Mouse (Mus musculus) midbrain, postnatal 0 days (tissue): ENCODE data around the gene Tnrc6a. TPM values are rescaled to one million over a fixed set of nuclear protein-coding genes. Genes with fewer than 3 reads are reported as not detected.
A peak's percentile ranks its signal among the peaks of the same experiment; 100 is the strongest.
"Not testable (repeated sequence)": the region's sequence is repeated elsewhere in the genome, so short reads cannot be mapped to it uniquely, and the experiment has no call there.

Experiments
- ATAC-seq: fragments of 200-750 bp; cut with Nextera tagmentation; 2 replicates; pipeline ENCODE4 v1.8.0; 2017; ENCODE audit warnings: moderate number of reproducible peaks, mild to moderate bottlenecking, moderate TSS enrichment, moderate library complexity; ENCODE audit not compliant: low FRiP score
- DNase-seq: peaks from one replicate; pipeline ENCODE4 v3.0.0-alpha.2; 2015; ENCODE audit warnings: low spot score
- H3K27ac ChIP-seq: fragments of 300-500 bp; sonication (generic); 2 replicates; pipeline ENCODE4 v1.5.1; 2014; ENCODE audit warnings: low read depth, mild to moderate bottlenecking, low read length, mixed read lengths
- H3K27me3 ChIP-seq: fragments of 300-500 bp; sonication (generic); 2 replicates; pipeline ENCODE4 v1.6.1; 2014; ENCODE audit warnings: low read length, control low read depth, mixed read lengths; ENCODE audit not compliant: insufficient read depth
- H3K36me3 ChIP-seq: fragments of 300-500 bp; sonication (generic); 2 replicates; pipeline ENCODE4 v1.6.1; 2014; ENCODE audit warnings: low read length, control low read depth, mixed read lengths; ENCODE audit not compliant: insufficient read depth
- H3K4me1 ChIP-seq: fragments of 300-500 bp; sonication (generic); 2 replicates; pipeline ENCODE4 v1.6.1; 2014; ENCODE audit warnings: mild to moderate bottlenecking, control low read depth, antibody characterized with exemption, low read length, mixed read lengths; ENCODE audit not compliant: insufficient read depth
- H3K4me2 ChIP-seq: fragments of 300-500 bp; sonication (generic); 2 replicates; pipeline ENCODE4 v1.6.1; 2014; ENCODE audit warnings: low read depth, mild to moderate bottlenecking, low read length, mixed read lengths; ENCODE audit not compliant: poor library complexity, severe bottlenecking
- H3K4me3 ChIP-seq: fragments of 300-500 bp; sonication (generic); 2 replicates; pipeline ENCODE4 v1.5.1; 2014; ENCODE audit warnings: low read depth, mild to moderate bottlenecking, low read length, moderate library complexity
- H3K9ac ChIP-seq: fragments of 300-500 bp; sonication (generic); replicated peaks from 2 replicates; pipeline ENCODE4 v1.6.1; 2014; ENCODE audit warnings: mild to moderate bottlenecking, low read length, moderate library complexity, mixed read lengths; ENCODE audit not compliant: poor library complexity, severe bottlenecking
- H3K9me3 ChIP-seq: fragments of 300-500 bp; sonication (generic); 2 replicates; pipeline ENCODE4 v1.6.1; 2016; ENCODE audit warnings: low read length, control low read depth
- CTCF ChIP-seq: IDR thresholded peaks from 2 replicates; pipeline ENCODE4 v1.5.1; 2016; ENCODE audit warnings: antibody characterized with exemption, mild to moderate bottlenecking
- WGBS: fragments of 180-500 bp; shearing (Covaris S2); extraction: QIAGEN DNeasy Blood & Tissue Kit; methylation state at CpG from one replicate; pipeline ENCODE4 v1.1.7; 2014; 5-methylcytosine and 5-hydroxymethylcytosine counted together
- polyA plus RNA-seq: library from polyadenylated mRNA; unstranded; fragments of >200 nt; fragmentation: Nextera tagmentation; extraction: Ambion mirVana; gene quantifications from 2 replicates; pipeline ENCODE4 v1.2.1, GENCODE M21; 2015
- total RNA-seq: library from RNA; depleted of rRNA; stranded (reverse); fragments of >200 nt; gene quantifications from 2 replicates; pipeline ENCODE4 v1.2.3, GENCODE M21; 2014

Gene Tnrc6a
- total and polyA plus RNA-seq, 2 experiments from 2014 or later, result 53.2 to 73.9 TPM

- Histone ChIP-seq H3K4me1 (peaks cover 10% of the 10 kb centered on the region), H3K27me3 (no peaks in the 10 kb centered on the region), H3K36me3 (no peaks in the 10 kb centered on the region; the same call in 1 of the 2 replicates), H3K4me3 (no peak overlapping the region), H3K27ac (no peak overlapping the region), H3K4me2 (no peak overlapping the region), H3K9ac (no peak overlapping the region), H3K9me3 (no peaks in the 10 kb centered on the region)
- 88% methylated on average over 12 of the region's 12 CpGs for WGBS
- no peak for DNase-seq
- no peak for ATAC-seq
- no peak for TF ChIP-seq CTCF
Measured at GRCm38 (mm10) chr7:123096344-123097120, 27.2 kb upstream of the Tnrc6a start.

- ATAC-seq (peak; percentile 86), DNase-seq (peak; percentile 88)
- H3K9me3 ChIP-seq, result no peaks in the 10 kb centered on the region
- peaks cover 10% of the 10 kb centered on the region for H3K4me1 ChIP-seq
- no peak overlapping the region for H3K4me3 ChIP-seq
- H3K27me3 ChIP-seq, result no peaks in the 10 kb centered on the region
- peak overlapping the region; percentile 20 for H3K4me2 ChIP-seq
- peak overlapping the region; percentile 87 for H3K27ac ChIP-seq
- H3K9ac ChIP-seq, result no peak overlapping the region
- no peaks in the 10 kb centered on the region; the same call in 1 of the 2 replicates for H3K36me3 ChIP-seq
- no peak for TF ChIP-seq CTCF
- 14% methylated on average over 16 of the region's 16 CpGs for WGBS
Measured at GRCm38 (mm10) chr7:123097891-123098750, 25.6 kb upstream of the Tnrc6a start.

- H3K4me3 ChIP-seq, result no peak overlapping the region
- H3K9me3 ChIP-seq, result no peaks in the 10 kb centered on the region
- ATAC-seq (no peak), DNase-seq (no peak)
- 82% methylated on average over 3 of the region's 3 CpGs for WGBS
- no peaks in the 10 kb centered on the region for H3K27me3 ChIP-seq
- TF ChIP-seq CTCF, result no peak
- H3K4me2 ChIP-seq, result no peak overlapping the region
- H3K9ac ChIP-seq, result no peak overlapping the region
- no peak overlapping the region for H3K27ac ChIP-seq
- H3K36me3 ChIP-seq, result no peaks in the 10 kb centered on the region
- H3K4me1 ChIP-seq, result peaks cover 13% of the 10 kb centered on the region
Measured at GRCm38 (mm10) chr7:123101295-123101694, 22.4 kb upstream of the Tnrc6a start.

GRCm38 (mm10) chr7:123105381-123105780, 18.3 kb upstream of the Tnrc6a start:
- H3K9ac ChIP-seq, H3K9me3 ChIP-seq, H3K36me3 ChIP-seq, H3K27me3 ChIP-seq, H3K27ac ChIP-seq, DNase-seq, H3K4me1 ChIP-seq, H3K4me2 ChIP-seq, H3K4me3 ChIP-seq, ATAC-seq: not testable (repeated sequence)
- 47% methylated on average over 1 of the region's 1 CpGs for WGBS

GRCm38 (mm10) chr7:123105906-123106305, 17.8 kb upstream of the Tnrc6a start:
- H3K36me3 ChIP-seq, result no peaks in the 10 kb centered on the region

GRCm38 (mm10) chr7:123106326-123106725, 17.4 kb upstream of the Tnrc6a start:
- DNase-seq, result no peak
- Histone ChIP-seq H3K27ac (no peak overlapping the region), H3K4me1 (0 out of 2 replicates have a peak, but pooled peaks cover 3% of the 10 kb centered on the region), H3K27me3 (no peaks in the 10 kb centered on the region), H3K36me3 (no peaks in the 10 kb centered on the region), H3K4me2 (no peak overlapping the region), H3K9ac (no peak overlapping the region), H3K9me3 (no peaks in the 10 kb centered on the region), H3K4me3 (no peak overlapping the region)
- 90% methylated on average over 2 of the region's 2 CpGs for WGBS
- ATAC-seq, result no peak
- TF ChIP-seq CTCF, result no peak

More at GRCm38 (mm10) chr7:123105906-123106305, 17.8 kb upstream of the Tnrc6a start:
- Histone ChIP-seq H3K4me1 (0 out of 2 replicates have a peak, but pooled peaks cover 3% of the 10 kb centered on the region), H3K27ac (no peak overlapping the region), H3K9me3 (no peaks in the 10 kb centered on the region), H3K9ac (no peak overlapping the region), H3K4me2 (no peak overlapping the region), H3K27me3 (no peaks in the 10 kb centered on the region), H3K4me3 (no peak overlapping the region)
- 65% methylated on average over 1 of the region's 1 CpGs for WGBS
- TF ChIP-seq CTCF, result no peak
- DNase-seq (no peak), ATAC-seq (no peak)
